Mouse (Mus musculus): Measurements from ENCODE around the gene Nfya. TPM values are rescaled to one million over a fixed set of nuclear protein-coding genes. Genes with fewer than 3 reads are reported as not detected.

Gene Nfya
- 9.0 TPM for polyA plus RNA-seq (2015; fragmentation: Illumina TruSeq; extraction: RNeasy Lipid Tissue Mini Kit (QIAGEN cat#74804); ENCODE audit: insufficient read depth, low read depth, low replicate concordance)

GRCm38 (mm10) chr17:48409380-48410298 is at the start of gene Nfya, which contains the start of gene Oard1:
Nfya (minus strand) TSS chr17:48409906.
Oard1 (plus strand) TSS chr17:48410014.

GRCm38 (mm10) chr17:48454688-48455087 is 45.0 kb upstream of the Nfya start, which contains the start of gene Unc5cl:
Unc5cl (plus strand) TSS chr17:48454901.

GRCm38 (mm10) chr17:48451353-48451675 is 41.6 kb upstream of the Nfya start, which contains the start of gene Tspo2:
Tspo2 (minus strand) TSS chr17:48451522.

GRCm38 (mm10) chr17:48432158-48432980 is 22.7 kb upstream of the Nfya start, which contains the start of gene Apobec2:
Apobec2 (minus strand) TSS chr17:48432930.

GRCm38 (mm10) chr17:48359616-48360015 is 50.1 kb downstream of the Nfya start, which contains the start of gene Treml1:
Treml1 (plus strand) TSS chr17:48359916.

GRCm38 (mm10) chr17:48346231-48346630 is 63.5 kb downstream of the Nfya start, which contains the start of gene Trem2:
Trem2 (plus strand) TSS chr17:48346401.

Other genes starting within 250 kb of the Nfya start
- gene A530064D06Rik, start 242.6 kb downstream of the Nfya start, polyA plus RNA-seq (2015; fragmentation: Illumina TruSeq; extraction: RNeasy Lipid Tissue Mini Kit (QIAGEN cat#74804); ENCODE audit: insufficient read depth, low read depth, low replicate concordance): not detected
- gene Trem1, start 177.1 kb downstream of the Nfya start, polyA plus RNA-seq (2015; fragmentation: Illumina TruSeq; extraction: RNeasy Lipid Tissue Mini Kit (QIAGEN cat#74804); ENCODE audit: insufficient read depth, low read depth, low replicate concordance): not detected
- gene Trem3, start 162.1 kb downstream of the Nfya start, polyA plus RNA-seq (2015; fragmentation: Illumina TruSeq; extraction: RNeasy Lipid Tissue Mini Kit (QIAGEN cat#74804); ENCODE audit: insufficient read depth, low read depth, low replicate concordance): not detected
- not detected for gene Treml4, start 145.6 kb downstream of the Nfya start, polyA plus RNA-seq (2015; fragmentation: Illumina TruSeq; extraction: RNeasy Lipid Tissue Mini Kit (QIAGEN cat#74804); ENCODE audit: insufficient read depth, low read depth, low replicate concordance)
- not detected for gene Treml2, start 110.4 kb downstream of the Nfya start, polyA plus RNA-seq (2015; fragmentation: Illumina TruSeq; extraction: RNeasy Lipid Tissue Mini Kit (QIAGEN cat#74804); ENCODE audit: insufficient read depth, low read depth, low replicate concordance)
- not detected for gene B430306N03Rik, start 93.8 kb downstream of the Nfya start, polyA plus RNA-seq (2015; fragmentation: Illumina TruSeq; extraction: RNeasy Lipid Tissue Mini Kit (QIAGEN cat#74804); ENCODE audit: insufficient read depth, low read depth, low replicate concordance)
- 3.0 TPM for gene Trem2, start 63.5 kb downstream of the Nfya start, polyA plus RNA-seq (2015; fragmentation: Illumina TruSeq; extraction: RNeasy Lipid Tissue Mini Kit (QIAGEN cat#74804); ENCODE audit: insufficient read depth, low read depth, low replicate concordance)
- not detected for gene Treml1, start 50.0 kb downstream of the Nfya start, polyA plus RNA-seq (2015; fragmentation: Illumina TruSeq; extraction: RNeasy Lipid Tissue Mini Kit (QIAGEN cat#74804); ENCODE audit: insufficient read depth, low read depth, low replicate concordance)
- 5.6 TPM for gene Oard1, start 108 bp upstream of the Nfya start, polyA plus RNA-seq (2015; fragmentation: Illumina TruSeq; extraction: RNeasy Lipid Tissue Mini Kit (QIAGEN cat#74804); ENCODE audit: insufficient read depth, low read depth, low replicate concordance)
- not detected for gene Apobec2, start 23.0 kb upstream of the Nfya start, polyA plus RNA-seq (2015; fragmentation: Illumina TruSeq; extraction: RNeasy Lipid Tissue Mini Kit (QIAGEN cat#74804); ENCODE audit: insufficient read depth, low read depth, low replicate concordance)
- not detected for gene Tspo2, start 41.6 kb upstream of the Nfya start, polyA plus RNA-seq (2015; fragmentation: Illumina TruSeq; extraction: RNeasy Lipid Tissue Mini Kit (QIAGEN cat#74804); ENCODE audit: insufficient read depth, low read depth, low replicate concordance)
- gene Unc5cl, start 45.0 kb upstream of the Nfya start, polyA plus RNA-seq (2015; fragmentation: Illumina TruSeq; extraction: RNeasy Lipid Tissue Mini Kit (QIAGEN cat#74804); ENCODE audit: insufficient read depth, low read depth, low replicate concordance): 0.54 TPM